Mouse (Mus musculus): ENCODE data around the gene Cldn18.

Gene Cldn18

DNA sequence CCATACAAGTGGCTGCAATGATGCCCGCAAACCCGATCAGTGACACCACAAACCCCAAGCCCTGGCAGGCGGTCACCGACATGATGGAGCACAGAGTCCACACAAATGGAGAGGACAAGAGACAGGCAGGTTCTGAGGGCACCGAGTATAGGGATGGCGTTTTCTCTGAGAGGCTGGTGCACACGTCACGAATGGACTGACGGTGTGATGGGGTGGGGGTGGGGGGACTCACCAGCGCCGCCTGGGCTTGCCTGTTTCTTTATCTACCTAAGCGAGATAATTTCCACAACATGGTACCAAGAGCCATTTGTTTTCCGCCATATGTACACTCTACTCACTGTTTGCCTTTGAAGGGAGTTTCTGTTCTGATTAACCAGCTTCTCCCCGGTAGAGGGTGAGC, at the start of gene Cldn18:
TSS of gene Cldn18 (minus strand) at position 134 of the 400 bp plus-strand sequence.
- no peak for DNase-seq (ENCODE audit: low spot score in 2 of 2)

DNA sequence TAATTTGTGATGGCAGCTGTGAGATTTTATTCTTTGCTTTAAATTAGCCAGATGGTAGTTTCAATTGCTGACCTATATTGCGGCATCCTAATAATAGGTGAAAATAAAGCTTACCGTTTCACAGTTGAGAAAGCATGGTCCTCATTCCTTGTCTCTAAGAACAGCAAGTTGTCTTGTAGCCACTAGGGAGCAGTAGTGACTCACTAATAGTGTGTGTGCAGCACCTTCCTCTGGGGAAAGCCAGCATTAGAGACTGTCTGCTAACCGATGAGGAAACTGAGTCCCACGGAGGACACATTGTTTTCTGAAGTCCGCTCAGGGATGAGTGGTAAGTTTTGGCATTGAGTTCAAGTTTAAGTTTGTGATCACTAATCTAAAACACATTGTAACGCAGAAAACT, 46.5 kb upstream of the Cldn18 start:
- no peak for DNase-seq (ENCODE audit: low spot score in 2 of 2)

- no peak for DNase-seq (ENCODE audit: low spot score in 2 of 2)
Observed at GRCm38 (mm10) chr9:99750272-99750671, 33.2 kb upstream of the Cldn18 start.

GRCm38 (mm10) chr9:99748279-99748678, 31.2 kb upstream of the Cldn18 start:
- no peak for DNase-seq (ENCODE audit: low spot score in 2 of 2)

- DNase-seq (ENCODE audit: low spot score in 2 of 2) = no peak
Observed at GRCm38 (mm10) chr9:99747731-99748130, 30.7 kb upstream of the Cldn18 start.

- no peak for DNase-seq (ENCODE audit: low spot score in 2 of 2)
Observed at GRCm38 (mm10) chr9:99744548-99744947, 27.5 kb upstream of the Cldn18 start.

DNA sequence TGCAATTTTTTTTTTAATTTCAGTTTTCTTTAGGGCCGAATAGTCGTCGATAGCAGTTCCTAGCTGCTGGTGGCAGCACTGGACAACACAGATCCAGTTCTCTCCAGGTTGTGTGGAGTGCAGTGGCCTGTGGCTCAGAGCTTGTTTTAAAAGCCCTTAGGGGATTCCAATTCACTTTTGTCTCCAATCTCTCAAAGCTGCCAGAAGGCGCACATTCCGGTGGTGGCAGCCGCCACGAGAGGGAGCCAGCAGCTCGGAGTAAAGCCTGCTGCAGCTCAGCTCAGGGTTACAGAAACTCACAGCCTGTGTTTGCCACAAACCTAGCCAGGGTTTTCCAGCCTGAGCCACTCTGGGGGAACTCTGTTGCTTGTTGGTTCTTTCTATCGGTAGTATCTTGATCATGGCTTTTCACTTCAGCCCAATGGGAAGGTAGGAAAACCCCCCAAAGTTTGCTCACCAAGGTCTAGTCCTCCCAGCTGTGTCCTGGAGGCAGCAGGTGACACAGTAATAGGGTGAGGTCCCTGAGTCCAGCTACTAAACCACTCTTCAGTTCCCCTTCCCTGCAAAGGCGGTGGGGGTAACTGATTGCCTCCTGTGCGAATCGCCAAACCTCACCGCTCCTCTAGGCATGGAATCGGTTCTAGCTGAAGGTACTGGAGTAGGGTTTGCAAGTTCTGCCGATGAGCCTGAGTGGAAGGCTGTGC, 13.0 kb upstream of the Cldn18 start:
- no peak for DNase-seq (ENCODE audit: low spot score in 2 of 2)

- no peak for DNase-seq (ENCODE audit: low spot score in 2 of 2)
Observed at GRCm38 (mm10) chr9:99727819-99728218, 10.8 kb upstream of the Cldn18 start.

GRCm38 (mm10) chr9:99725278-99725677, 8.2 kb upstream of the Cldn18 start:
- DNase-seq (ENCODE audit: low spot score in 2 of 2) = no peak

- DNase-seq (ENCODE audit: low spot score in 2 of 2) = no peak
Observed at GRCm38 (mm10) chr9:99720011-99720410, 2.9 kb upstream of the Cldn18 start.

GRCm38 (mm10) chr9:99710297-99710696, 6.8 kb downstream of the Cldn18 start:
- DNase-seq (ENCODE audit: low spot score in 2 of 2) = no peak

- no peak for DNase-seq (ENCODE audit: low spot score in 2 of 2)
Observed at GRCm38 (mm10) chr9:99709588-99710248, 7.3 kb downstream of the Cldn18 start.

GRCm38 (mm10) chr9:99707425-99708126, 9.5 kb downstream of the Cldn18 start:
- DNase-seq (ENCODE audit: low spot score in 2 of 2) = no peak

DNA sequence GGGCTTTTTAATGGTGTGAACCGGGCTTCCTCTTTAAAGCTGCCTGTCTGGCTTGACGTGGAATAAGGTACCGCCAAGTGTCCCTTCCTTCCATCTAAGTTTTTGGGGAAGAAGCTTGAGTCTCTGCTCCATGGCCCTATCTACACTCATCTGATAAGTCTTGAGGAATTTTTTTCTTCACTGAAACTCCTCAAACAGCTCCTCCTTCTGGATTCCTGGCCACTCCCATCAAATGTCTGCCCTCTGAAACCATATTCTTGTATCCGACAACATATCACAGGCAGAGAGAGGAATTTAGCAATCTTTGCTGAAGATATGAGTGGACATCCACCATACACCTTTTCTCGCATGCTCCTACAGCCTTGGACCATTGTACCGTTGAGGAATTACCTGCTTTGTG, 10.8 kb downstream of the Cldn18 start:
- no peak for DNase-seq (ENCODE audit: low spot score in 2 of 2)

GRCm38 (mm10) chr9:99703711-99704110, 13.4 kb downstream of the Cldn18 start:
- no peak for DNase-seq (ENCODE audit: low spot score in 2 of 2)

- DNase-seq (ENCODE audit: low spot score in 2 of 2) = no peak
Observed at GRCm38 (mm10) chr9:99702215-99702614, 14.9 kb downstream of the Cldn18 start.

DNA sequence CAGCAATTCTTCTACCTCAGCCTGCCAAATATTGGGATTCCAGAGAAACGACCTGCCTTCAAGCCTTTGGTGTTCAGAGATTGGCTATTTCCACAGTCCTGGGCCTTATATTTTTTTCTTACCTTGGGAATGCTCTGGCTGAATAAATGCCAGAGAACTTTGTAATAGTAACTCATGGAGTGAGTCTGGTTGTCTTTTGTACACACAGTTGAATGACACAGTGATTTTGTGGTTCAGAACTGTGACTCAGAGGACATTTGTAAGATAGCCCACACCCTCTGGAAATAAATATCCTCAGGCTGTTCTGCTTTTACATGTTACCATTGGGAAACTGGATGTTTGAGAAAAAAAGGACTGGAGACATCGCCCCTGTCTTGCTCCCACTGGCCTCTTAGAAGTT, 15.9 kb downstream of the Cldn18 start:
- no peak for DNase-seq (ENCODE audit: low spot score in 2 of 2)

DNA sequence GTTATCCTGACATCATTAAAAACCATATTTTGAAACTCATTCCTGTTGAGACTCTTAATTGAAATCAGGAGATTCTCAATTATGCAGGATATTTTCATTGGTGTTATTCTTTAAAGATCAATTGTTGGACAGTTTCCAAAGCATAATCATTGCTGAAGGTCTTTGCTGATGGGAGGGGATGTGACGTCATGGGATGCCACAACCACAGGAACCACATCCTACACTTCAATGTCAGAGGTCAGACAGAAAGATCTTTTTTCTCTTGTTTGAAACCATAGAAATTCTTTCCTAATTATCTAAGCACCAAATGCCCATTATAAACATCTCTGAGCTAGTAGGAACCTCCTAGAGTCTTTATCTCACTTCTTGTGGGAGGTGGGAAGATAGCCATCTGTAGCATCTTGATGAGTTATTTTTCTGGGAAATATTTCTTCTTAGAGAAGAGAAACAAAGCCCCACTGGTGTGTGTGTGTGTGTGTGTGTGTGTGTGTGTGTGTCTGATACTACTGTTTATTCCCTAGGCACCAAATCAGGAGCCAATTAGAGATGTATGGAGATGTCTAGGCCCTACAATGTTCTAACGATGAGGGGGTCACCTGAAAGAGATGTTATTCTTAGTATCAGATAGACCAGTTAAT, 17.2 kb downstream of the Cldn18 start:
- no peak for DNase-seq (ENCODE audit: low spot score in 2 of 2)

DNA sequence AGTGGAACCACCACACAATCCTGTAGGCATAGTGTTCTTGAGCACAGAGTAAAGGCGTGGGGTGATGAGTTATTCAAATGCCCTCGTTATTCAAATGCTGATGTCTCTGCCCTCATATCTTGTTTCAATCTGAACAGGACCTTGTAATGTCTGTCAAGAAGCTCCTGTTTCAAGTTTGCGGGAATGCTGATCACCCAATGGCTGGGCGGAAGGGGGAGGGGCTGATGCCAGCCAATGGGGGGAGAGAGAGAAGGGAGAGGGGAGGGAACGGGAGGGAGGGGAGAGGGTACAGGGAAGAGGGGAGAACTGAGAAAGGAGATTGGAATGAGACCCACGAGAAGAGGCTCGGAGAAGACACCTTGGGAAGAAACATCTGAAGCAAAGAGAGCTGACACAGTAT, 22.1 kb downstream of the Cldn18 start:
- DNase-seq (ENCODE audit: low spot score in 2 of 2) = no peak

- no peak for DNase-seq (ENCODE audit: low spot score in 2 of 2)
Observed at GRCm38 (mm10) chr9:99690386-99690785, 26.7 kb downstream of the Cldn18 start.

- DNase-seq (ENCODE audit: low spot score in 2 of 2) = no peak
Observed at GRCm38 (mm10) chr9:99689796-99690195, 27.3 kb downstream of the Cldn18 start.

- no peak for DNase-seq (ENCODE audit: low spot score in 2 of 2)
Observed at GRCm38 (mm10) chr9:99685536-99686231, 31.4 kb downstream of the Cldn18 start.

Data from natural killer cell, adult 2 months (primary cell).